Mouse (Mus musculus): ENCODE results near the gene Suclg2. TPM values are rescaled to one million over a fixed set of nuclear protein-coding genes. Genes with fewer than 3 reads are reported as not detected.

The Suclg2 gene
- polyA plus RNA-seq, 1 experiment from 2014 or later: 15.4 TPM

GRCm38 (mm10) chr6:95702200-95702599, 16.4 kb downstream of the Suclg2 start:
- Histone ChIP-seq H3K4me3 (replicated peaks; ENCODE audit: low read length) (no peak overlapping the region), H3K4me2 (ENCODE audit: low read length) (no peak overlapping the region), H3K27ac (ENCODE audit: low read length) (no peak overlapping the region), H3K4me1 (replicated peaks; ENCODE audit: control insufficient read depth, insufficient read depth, low read length) (no peaks in the 10 kb centered on the region), H3K9me3 (ENCODE audit: control insufficient read depth, low read length) (no peaks in the 10 kb centered on the region), H3K9ac (replicated peaks; ENCODE audit: low read depth, low read length) (no peak overlapping the region), H3K27me3 (replicated peaks; ENCODE audit: control insufficient read depth, insufficient read depth, low read length) (no peaks in the 10 kb centered on the region), H3K36me3 (ENCODE audit: control insufficient read depth, insufficient read depth) (no peaks in the 10 kb centered on the region)
- WGBS: 82% methylated on average over 9 of the region's 9 CpGs
- no peak for ATAC-seq

GRCm38 (mm10) chr6:95701786-95702185, 16.8 kb downstream of the Suclg2 start:
- no peaks in the 10 kb centered on the region for H3K4me1 ChIP-seq (replicated peaks; ENCODE audit: control insufficient read depth, insufficient read depth, low read length)
- H3K4me3 ChIP-seq (replicated peaks; ENCODE audit: low read length): no peak overlapping the region
- ATAC-seq: no peak
- no peaks in the 10 kb centered on the region for H3K9me3 ChIP-seq (ENCODE audit: control insufficient read depth, low read length)
- H3K27me3 ChIP-seq (replicated peaks; ENCODE audit: control insufficient read depth, insufficient read depth, low read length): no peaks in the 10 kb centered on the region
- H3K9ac ChIP-seq (replicated peaks; ENCODE audit: low read depth, low read length): no peak overlapping the region
- H3K36me3 ChIP-seq (ENCODE audit: control insufficient read depth, insufficient read depth): no peaks in the 10 kb centered on the region
- 71% methylated on average over 7 of the region's 7 CpGs for WGBS
- H3K27ac ChIP-seq (ENCODE audit: low read length): no peak overlapping the region
- H3K4me2 ChIP-seq (ENCODE audit: low read length): no peak overlapping the region

- WGBS: 77% methylated on average over 2 of the region's 2 CpGs
- no peak for ATAC-seq
These were observed 17.5 kb downstream of the Suclg2 start for GRCm38 (mm10) chr6:95700981-95701610.

GRCm38 (mm10) chr6:95700191-95700590, 18.4 kb downstream of the Suclg2 start:
- H3K4me1 ChIP-seq (replicated peaks; ENCODE audit: control insufficient read depth, insufficient read depth, low read length): no peaks in the 10 kb centered on the region
- no peak overlapping the region for H3K27ac ChIP-seq (ENCODE audit: low read length)
- 80% methylated on average over 5 of the region's 5 CpGs for WGBS
- no peak overlapping the region for H3K4me3 ChIP-seq (replicated peaks; ENCODE audit: low read length)
- no peak overlapping the region for H3K9ac ChIP-seq (replicated peaks; ENCODE audit: low read depth, low read length)
- no peaks in the 10 kb centered on the region for H3K27me3 ChIP-seq (replicated peaks; ENCODE audit: control insufficient read depth, insufficient read depth, low read length)
- no peaks in the 10 kb centered on the region for H3K9me3 ChIP-seq (ENCODE audit: control insufficient read depth, low read length)
- ATAC-seq: no peak
- H3K4me2 ChIP-seq (ENCODE audit: low read length): no peak overlapping the region
- H3K36me3 ChIP-seq (ENCODE audit: control insufficient read depth, insufficient read depth): no peaks in the 10 kb centered on the region

More at GRCm38 (mm10) chr6:95700981-95701610, 17.5 kb downstream of the Suclg2 start:
- Histone ChIP-seq H3K4me3 (replicated peaks; ENCODE audit: low read length) (no peak overlapping the region), H3K9me3 (ENCODE audit: control insufficient read depth, low read length) (no peaks in the 10 kb centered on the region), H3K4me2 (ENCODE audit: low read length) (no peak overlapping the region), H3K27me3 (replicated peaks; ENCODE audit: control insufficient read depth, insufficient read depth, low read length) (no peaks in the 10 kb centered on the region), H3K4me1 (replicated peaks; ENCODE audit: control insufficient read depth, insufficient read depth, low read length) (no peaks in the 10 kb centered on the region), H3K27ac (ENCODE audit: low read length) (no peak overlapping the region), H3K36me3 (ENCODE audit: control insufficient read depth, insufficient read depth) (no peaks in the 10 kb centered on the region), H3K9ac (replicated peaks; ENCODE audit: low read depth, low read length) (no peak overlapping the region)

- Histone ChIP-seq H3K27ac (ENCODE audit: low read length) (no peak overlapping the region), H3K4me1 (replicated peaks; ENCODE audit: control insufficient read depth, insufficient read depth, low read length) (no peaks in the 10 kb centered on the region), H3K27me3 (replicated peaks; ENCODE audit: control insufficient read depth, insufficient read depth, low read length) (no peaks in the 10 kb centered on the region), H3K4me2 (ENCODE audit: low read length) (no peak overlapping the region), H3K9ac (replicated peaks; ENCODE audit: low read depth, low read length) (no peak overlapping the region), H3K9me3 (ENCODE audit: control insufficient read depth, low read length) (no peaks in the 10 kb centered on the region), H3K4me3 (replicated peaks; ENCODE audit: low read length) (no peak overlapping the region), H3K36me3 (ENCODE audit: control insufficient read depth, insufficient read depth) (no peaks in the 10 kb centered on the region)
- peak; percentile 31; the same call in 1 of the 2 replicates for ATAC-seq
- 85% methylated on average over 3 of the region's 3 CpGs for WGBS
These were observed 19.3 kb downstream of the Suclg2 start for GRCm38 (mm10) chr6:95699326-95699725.

- H3K4me2 ChIP-seq (ENCODE audit: low read length): no peak overlapping the region
- no peaks in the 10 kb centered on the region for H3K9me3 ChIP-seq (ENCODE audit: control insufficient read depth, low read length)
- H3K27ac ChIP-seq (ENCODE audit: low read length): no peak overlapping the region
- H3K4me3 ChIP-seq (replicated peaks; ENCODE audit: low read length): no peak overlapping the region
- no peaks in the 10 kb centered on the region for H3K27me3 ChIP-seq (replicated peaks; ENCODE audit: control insufficient read depth, insufficient read depth, low read length)
- no peaks in the 10 kb centered on the region for H3K4me1 ChIP-seq (replicated peaks; ENCODE audit: control insufficient read depth, insufficient read depth, low read length)
- WGBS: 31% methylated on average over 5 of the region's 6 CpGs
- no peak overlapping the region for H3K9ac ChIP-seq (replicated peaks; ENCODE audit: low read depth, low read length)
- no peak for ATAC-seq
- no peaks in the 10 kb centered on the region for H3K36me3 ChIP-seq (ENCODE audit: control insufficient read depth, insufficient read depth)
These were observed 20.0 kb downstream of the Suclg2 start for GRCm38 (mm10) chr6:95698536-95699162.

- WGBS: 80% methylated on average over 4 of the region's 4 CpGs
- no peak overlapping the region for H3K27ac ChIP-seq (ENCODE audit: low read length)
- ATAC-seq: no peak
- no peaks in the 10 kb centered on the region for H3K4me1 ChIP-seq (replicated peaks; ENCODE audit: control insufficient read depth, insufficient read depth, low read length)
- H3K9me3 ChIP-seq (ENCODE audit: control insufficient read depth, low read length): no peaks in the 10 kb centered on the region
- H3K9ac ChIP-seq (replicated peaks; ENCODE audit: low read depth, low read length): no peak overlapping the region
- H3K4me3 ChIP-seq (replicated peaks; ENCODE audit: low read length): no peak overlapping the region
- no peaks in the 10 kb centered on the region for H3K27me3 ChIP-seq (replicated peaks; ENCODE audit: control insufficient read depth, insufficient read depth, low read length)
- no peak overlapping the region for H3K4me2 ChIP-seq (ENCODE audit: low read length)
- no peaks in the 10 kb centered on the region for H3K36me3 ChIP-seq (ENCODE audit: control insufficient read depth, insufficient read depth)
These were observed 23.7 kb downstream of the Suclg2 start for GRCm38 (mm10) chr6:95694910-95695309.

- Histone ChIP-seq H3K27ac (ENCODE audit: low read length) (no peak overlapping the region), H3K4me1 (replicated peaks; ENCODE audit: control insufficient read depth, insufficient read depth, low read length) (no peaks in the 10 kb centered on the region), H3K27me3 (replicated peaks; ENCODE audit: control insufficient read depth, insufficient read depth, low read length) (no peaks in the 10 kb centered on the region), H3K9me3 (ENCODE audit: control insufficient read depth, low read length) (no peaks in the 10 kb centered on the region), H3K9ac (replicated peaks; ENCODE audit: low read depth, low read length) (no peak overlapping the region), H3K4me3 (replicated peaks; ENCODE audit: low read length) (no peak overlapping the region), H3K4me2 (ENCODE audit: low read length) (no peak overlapping the region), H3K36me3 (ENCODE audit: control insufficient read depth, insufficient read depth) (no peaks in the 10 kb centered on the region)
- WGBS: 86% methylated on average over 4 of the region's 4 CpGs
- no peak for ATAC-seq
These were observed 33.4 kb downstream of the Suclg2 start for GRCm38 (mm10) chr6:95685242-95685641.

GRCm38 (mm10) chr6:95679718-95680117, 38.9 kb downstream of the Suclg2 start:
- Histone ChIP-seq H3K9me3 (ENCODE audit: control insufficient read depth, low read length) (no peaks in the 10 kb centered on the region), H3K36me3 (ENCODE audit: control insufficient read depth, insufficient read depth) (no peaks in the 10 kb centered on the region), H3K4me2 (ENCODE audit: low read length) (no peak overlapping the region), H3K9ac (replicated peaks; ENCODE audit: low read depth, low read length) (no peak overlapping the region), H3K4me3 (replicated peaks; ENCODE audit: low read length) (no peak overlapping the region), H3K27me3 (replicated peaks; ENCODE audit: control insufficient read depth, insufficient read depth, low read length) (no peaks in the 10 kb centered on the region), H3K4me1 (replicated peaks; ENCODE audit: control insufficient read depth, insufficient read depth, low read length) (peaks cover 5% of the 10 kb centered on the region), H3K27ac (ENCODE audit: low read length) (no peak overlapping the region)
- no peak for ATAC-seq
- 85% methylated on average over 3 of the region's 3 CpGs for WGBS

Measured in forebrain, embryonic 16.5 days (tissue).